Mouse (Mus musculus): Measurements from ENCODE around the gene Xpnpep1. TPM values are rescaled to one million over a fixed set of nuclear protein-coding genes. Genes with fewer than 3 reads are reported as not detected.

Xpnpep1 gene
- total RNA-seq, 1 experiment, result 190 TPM

DNA sequence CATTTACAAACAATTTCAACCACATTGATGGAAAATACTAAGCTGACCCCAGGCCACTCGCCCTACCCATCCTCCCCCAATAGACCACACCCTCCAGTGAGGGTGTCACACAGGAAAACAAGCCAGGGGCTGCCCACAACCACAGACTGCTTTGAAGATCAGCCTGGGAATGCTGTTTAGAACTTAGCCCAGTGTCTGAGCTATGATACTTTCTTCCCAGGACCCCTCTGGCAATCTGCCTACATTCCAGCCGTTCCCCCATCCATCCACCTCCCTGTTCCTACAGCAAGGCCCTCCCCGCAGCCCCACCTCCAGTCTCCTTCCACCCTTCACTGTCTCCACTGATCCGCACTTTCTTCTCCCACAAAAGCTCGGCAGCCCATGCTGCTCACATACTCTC, 29.1 kb downstream of the Xpnpep1 start:
- in situ Hi-C loops (cut with MboI; ENCODE audit: low sequenced_read_pairs in 2 of 2, unreplicated experiment in 2 of 2), result no loop called here
- H3K4me3 ChIP-seq (ENCODE audit: insufficient read depth in 1 of 2, low read depth in 1 of 2, low read length in 2 of 2, poor library complexity in 1 of 2, severe bottlenecking in 1 of 2), result no peak overlapping the region
- TF ChIP-seq ZNF384 (IDR thresholded peaks at IDR 0.05; ENCODE audit: low read depth, low read length), result no peak
- no peak for TF ChIP-seq ZC3H11A (IDR thresholded peaks at IDR 0.05; ENCODE audit: borderline replicate concordance, low read depth, low read length)
- no peak for TF ChIP-seq CHD2 (IDR thresholded peaks at IDR 0.05; ENCODE audit: low read depth, low read length)
- no peak for TF ChIP-seq HCFC1 (IDR thresholded peaks at IDR 0.05; ENCODE audit: borderline replicate concordance, insufficient read depth, low read length)
- no peak for TF ChIP-seq MAFK (IDR thresholded peaks at IDR 0.05; ENCODE audit: insufficient read depth, low read depth, low read length)
- no peak overlapping the region for H3K9ac ChIP-seq (ENCODE audit: insufficient read depth, low read depth, low read length, poor library complexity, severe bottlenecking)
- no peaks in the 10 kb centered on the region for H3K9me3 ChIP-seq (ENCODE audit: control insufficient read depth, insufficient read depth, low read depth, low read length)
- H3K27ac ChIP-seq (ENCODE audit: insufficient read depth, low read depth, low read length, poor library complexity, severe bottlenecking), result no peak overlapping the region
- DNase-seq (ENCODE audit: low read depth, low spot score), result no peak
- peaks cover 42% of the 10 kb centered on the region for H3K36me3 ChIP-seq (ENCODE audit: control insufficient read depth, insufficient read depth, low read length, poor library complexity, severe bottlenecking)
- peaks cover 0 to 8% of the 10 kb centered on the region in 2 experiments; a peak in 3 of 4 replicates for H3K4me1 ChIP-seq (ENCODE audit: control insufficient read depth in 2 of 2, insufficient read depth in 2 of 2, low read length in 2 of 2, poor library complexity in 1 of 2)

DNA sequence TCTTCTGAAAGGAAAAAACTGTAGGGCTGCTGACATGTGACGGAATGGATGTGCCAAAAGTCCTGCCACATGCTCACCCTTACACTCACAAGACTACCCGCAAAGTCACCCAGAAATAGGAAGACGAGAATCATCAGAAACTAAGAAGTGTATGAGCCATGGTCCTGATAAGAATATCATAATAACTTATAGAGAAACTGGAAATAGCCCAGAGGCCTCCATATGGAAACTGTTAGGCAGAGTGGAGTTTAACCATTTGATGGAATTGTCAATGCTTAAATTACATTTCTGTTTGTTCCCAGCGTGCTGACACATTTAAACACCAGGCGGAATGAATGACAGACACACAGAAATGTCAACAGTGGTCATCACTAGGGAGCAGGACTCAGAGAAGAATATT, 31.1 kb downstream of the Xpnpep1 start:
- no peak for DNase-seq (ENCODE audit: low read depth, low spot score)
- Histone ChIP-seq H3K4me1 (ENCODE audit: control insufficient read depth in 2 of 2, insufficient read depth in 2 of 2, low read length in 2 of 2, poor library complexity in 1 of 2) (peaks cover 0 to 10% of the 10 kb centered on the region in 2 experiments; a peak in 1 of 4 replicates), H3K9me3 (ENCODE audit: control insufficient read depth, insufficient read depth, low read depth, low read length) (no peaks in the 10 kb centered on the region), H3K9ac (ENCODE audit: insufficient read depth, low read depth, low read length, poor library complexity, severe bottlenecking) (no peak overlapping the region), H3K27ac (ENCODE audit: insufficient read depth, low read depth, low read length, poor library complexity, severe bottlenecking) (no peak overlapping the region), H3K4me3 (ENCODE audit: insufficient read depth in 1 of 2, low read depth in 1 of 2, low read length in 2 of 2, poor library complexity in 1 of 2, severe bottlenecking in 1 of 2) (no peak overlapping the region), H3K36me3 (ENCODE audit: control insufficient read depth, insufficient read depth, low read length, poor library complexity, severe bottlenecking) (peaks cover 50% of the 10 kb centered on the region)
- TF ChIP-seq HCFC1 (IDR thresholded peaks at IDR 0.05; ENCODE audit: borderline replicate concordance, insufficient read depth, low read length) (no peak), ZNF384 (IDR thresholded peaks at IDR 0.05; ENCODE audit: low read depth, low read length) (no peak), CHD2 (IDR thresholded peaks at IDR 0.05; ENCODE audit: low read depth, low read length) (no peak)
- in situ Hi-C loops (cut with MboI; ENCODE audit: low sequenced_read_pairs in 2 of 2, unreplicated experiment in 2 of 2), result no loop called here

DNA sequence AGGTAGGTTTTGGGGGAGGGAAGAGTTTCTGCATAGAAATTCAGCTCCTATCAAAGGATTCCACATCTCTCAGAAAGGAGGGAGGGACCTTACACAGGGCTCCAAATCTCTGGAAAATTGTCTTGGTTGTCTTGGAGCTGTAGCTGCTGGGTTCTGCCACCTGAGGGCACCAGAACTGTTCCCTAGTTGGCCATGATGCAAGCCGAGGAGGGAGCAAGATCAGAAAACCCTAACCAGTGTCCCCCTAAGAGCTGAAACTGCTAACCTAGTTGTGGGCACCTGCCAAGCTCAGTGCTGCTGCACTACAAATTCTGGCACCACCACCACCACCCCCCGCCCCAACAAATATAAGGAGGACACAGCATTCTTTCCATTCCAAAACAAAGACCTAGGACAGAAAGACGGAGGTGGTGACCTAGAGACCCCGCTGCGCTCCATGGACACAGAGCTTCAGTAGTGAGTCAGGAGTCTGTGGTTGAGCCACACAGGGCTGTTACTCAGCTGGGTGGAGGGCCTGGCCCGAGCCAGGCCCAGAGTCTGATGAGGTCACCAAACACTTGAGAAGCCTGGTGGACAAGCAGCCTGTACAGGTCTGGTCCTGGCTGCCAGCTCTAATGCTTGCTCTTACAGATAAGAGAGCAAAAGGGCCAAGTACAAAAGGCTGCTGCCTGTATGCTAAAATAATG, 31.9 kb downstream of the Xpnpep1 start:
- in situ Hi-C loops (cut with MboI; ENCODE audit: low sequenced_read_pairs in 2 of 2, unreplicated experiment in 2 of 2), result no loop called here
- H3K4me1 ChIP-seq (ENCODE audit: control insufficient read depth in 2 of 2, insufficient read depth in 2 of 2, low read length in 2 of 2, poor library complexity in 1 of 2), result peaks cover 0 to 10% of the 10 kb centered on the region in 2 experiments; a peak in 1 of 4 replicates
- DNase-seq (ENCODE audit: low read depth, low spot score), result peak; percentile 61
- TF ChIP-seq HCFC1 (IDR thresholded peaks at IDR 0.05; ENCODE audit: borderline replicate concordance, insufficient read depth, low read length), result no peak
- peak; percentile 52; the same call in 1 of the 2 replicates for TF ChIP-seq ZC3H11A (IDR thresholded peaks at IDR 0.05; ENCODE audit: borderline replicate concordance, low read depth, low read length)
- no peaks in the 10 kb centered on the region for H3K9me3 ChIP-seq (ENCODE audit: control insufficient read depth, insufficient read depth, low read depth, low read length)
- peak overlapping the region; percentile 35; the same call in 1 of the 2 replicates for H3K9ac ChIP-seq (ENCODE audit: insufficient read depth, low read depth, low read length, poor library complexity, severe bottlenecking)
- peaks cover 51% of the 10 kb centered on the region for H3K36me3 ChIP-seq (ENCODE audit: control insufficient read depth, insufficient read depth, low read length, poor library complexity, severe bottlenecking)
- H3K4me3 ChIP-seq (ENCODE audit: insufficient read depth in 1 of 2, low read depth in 1 of 2, low read length in 2 of 2, poor library complexity in 1 of 2, severe bottlenecking in 1 of 2), result no peak overlapping the region
- no peak overlapping the region for H3K27ac ChIP-seq (ENCODE audit: insufficient read depth, low read depth, low read length, poor library complexity, severe bottlenecking)

DNA sequence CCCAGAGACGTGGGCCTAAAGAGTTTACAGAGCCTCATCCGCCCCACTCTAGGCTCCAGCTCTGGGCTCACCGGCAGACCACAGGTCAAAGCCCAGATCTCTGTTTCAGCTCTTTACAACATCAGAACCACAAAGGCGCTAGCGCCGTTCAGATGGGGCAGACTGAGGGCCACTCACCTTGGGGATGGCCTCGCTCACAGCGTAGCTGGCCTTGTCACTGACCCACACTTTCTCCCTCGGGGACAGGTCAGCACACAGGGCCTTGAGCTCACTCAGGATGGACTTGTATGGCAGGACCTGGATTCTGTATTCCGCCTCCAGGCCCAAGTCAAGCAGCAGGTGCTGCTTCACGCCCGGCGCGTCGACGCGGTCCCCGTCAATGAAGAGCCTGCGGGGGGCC, 34.0 kb downstream of the Xpnpep1 start:
- peaks cover 0 to 10% of the 10 kb centered on the region in 2 experiments; a peak in 1 of 4 replicates for H3K4me1 ChIP-seq (ENCODE audit: control insufficient read depth in 2 of 2, insufficient read depth in 2 of 2, low read length in 2 of 2, poor library complexity in 1 of 2)
- in situ Hi-C loops (cut with MboI; ENCODE audit: low sequenced_read_pairs in 2 of 2, unreplicated experiment in 2 of 2), result no loop called here
- H3K9me3 ChIP-seq (ENCODE audit: control insufficient read depth, insufficient read depth, low read depth, low read length), result no peaks in the 10 kb centered on the region
- H3K4me3 ChIP-seq (ENCODE audit: insufficient read depth in 1 of 2, low read depth in 1 of 2, low read length in 2 of 2, poor library complexity in 1 of 2, severe bottlenecking in 1 of 2), result no peak overlapping the region
- H3K36me3 ChIP-seq (ENCODE audit: control insufficient read depth, insufficient read depth, low read length, poor library complexity, severe bottlenecking), result peaks cover 58% of the 10 kb centered on the region
- TF ChIP-seq ZNF384 (IDR thresholded peaks at IDR 0.05; ENCODE audit: low read depth, low read length) (no peak), MAFK (IDR thresholded peaks at IDR 0.05; ENCODE audit: insufficient read depth, low read depth, low read length) (no peak), CHD2 (IDR thresholded peaks at IDR 0.05; ENCODE audit: low read depth, low read length) (no peak), ZC3H11A (IDR thresholded peaks at IDR 0.05; ENCODE audit: borderline replicate concordance, low read depth, low read length) (no peak), HCFC1 (IDR thresholded peaks at IDR 0.05; ENCODE audit: borderline replicate concordance, insufficient read depth, low read length) (no peak)
- DNase-seq (ENCODE audit: low read depth, low spot score), result no peak
- H3K27ac ChIP-seq (ENCODE audit: insufficient read depth, low read depth, low read length, poor library complexity, severe bottlenecking), result no peak overlapping the region; the same call in 1 of the 2 replicates
- no peak overlapping the region for H3K9ac ChIP-seq (ENCODE audit: insufficient read depth, low read depth, low read length, poor library complexity, severe bottlenecking)

All from ES-E14 (cell line).